Mouse (Mus musculus) brain, embryonic 14.5 days (tissue): ENCODE measurements around the gene Prdm9.

Source experiments
- CTCF ChIP-seq: fragments of 200-500 bp; IDR thresholded peaks from 2 replicates; pipeline ENCODE4 v1.5.1; 2012; ENCODE audit warnings: inconsistent platforms, mild to moderate bottlenecking, moderate library complexity, borderline replicate concordance; ENCODE audit not compliant: insufficient read depth, insufficient read length; ENCODE audit errors: extremely low read depth
- POLR2A ChIP-seq: fragments of 200-500 bp; IDR thresholded peaks from 2 replicates; pipeline ENCODE4 v1.6.1; 2012; ENCODE audit warnings: mild to moderate bottlenecking, inconsistent platforms, borderline replicate concordance; ENCODE audit not compliant: poor library complexity, insufficient read depth, insufficient read length, severe bottlenecking; ENCODE audit errors: extremely low read depth

- TF ChIP-seq CTCF, result no peak
- TF ChIP-seq POLR2A, result no peak
Observed at GRCm38 (mm10) chr17:15510694-15511093, 53.5 kb downstream of the Prdm9 start.
